Mouse (Mus musculus) ES-CJ7 (cell line): ENCODE measurements around the gene Pde8a.
"Not testable (repeated sequence)": the region's sequence is repeated elsewhere in the genome, so short reads cannot be mapped to it uniquely, and the experiment has no call there.

Experiments used
- DNase-seq: peaks from one replicate; pipeline ENCODE4 v3.0.0; 2011; ENCODE audit warnings: low read depth, low spot score

Gene Pde8a

DNA sequence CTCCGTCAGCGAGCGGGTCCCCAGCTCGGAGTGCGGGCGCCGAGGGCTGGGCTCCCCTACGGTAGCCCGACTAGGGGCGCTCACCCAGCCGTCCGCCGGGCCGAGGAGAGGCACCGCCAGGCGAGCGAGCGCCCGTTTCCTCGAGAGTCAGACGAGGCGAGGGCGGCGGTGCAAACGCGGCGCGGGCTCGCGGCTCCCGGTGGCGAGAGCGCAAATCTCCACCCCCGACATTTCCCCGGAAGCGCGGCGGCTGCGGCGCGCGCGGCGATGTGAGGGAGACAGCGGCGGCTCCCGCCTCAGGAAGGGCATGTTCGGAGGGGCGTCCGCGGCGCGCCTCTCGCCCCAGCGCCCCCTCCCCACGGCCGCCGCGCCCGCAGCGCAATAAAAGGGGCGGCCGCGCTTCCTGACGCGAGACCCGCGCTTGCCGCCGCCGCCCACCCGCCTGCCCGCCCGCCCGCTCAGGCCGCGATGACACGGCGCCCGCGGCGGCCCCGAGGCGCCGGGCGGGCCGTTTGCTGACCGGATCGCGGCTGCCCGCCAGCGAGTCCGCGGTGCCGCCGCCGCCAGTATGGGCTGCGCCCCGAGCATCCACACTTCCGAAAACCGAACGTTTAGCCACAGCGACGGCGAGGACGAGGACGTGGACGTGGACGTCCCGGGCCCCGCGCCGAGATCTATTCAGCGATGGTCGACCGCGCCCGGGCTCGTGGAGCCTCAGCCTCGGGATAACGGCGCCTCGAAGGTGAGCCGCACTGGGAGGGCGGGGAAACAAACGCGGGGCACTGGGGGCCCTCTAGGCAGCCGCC, at the start of gene Pde8a:
Gene Pde8a (plus strand): TSS at position 250 of the 806 bp plus-strand sequence.
- no peak for DNase-seq

DNA sequence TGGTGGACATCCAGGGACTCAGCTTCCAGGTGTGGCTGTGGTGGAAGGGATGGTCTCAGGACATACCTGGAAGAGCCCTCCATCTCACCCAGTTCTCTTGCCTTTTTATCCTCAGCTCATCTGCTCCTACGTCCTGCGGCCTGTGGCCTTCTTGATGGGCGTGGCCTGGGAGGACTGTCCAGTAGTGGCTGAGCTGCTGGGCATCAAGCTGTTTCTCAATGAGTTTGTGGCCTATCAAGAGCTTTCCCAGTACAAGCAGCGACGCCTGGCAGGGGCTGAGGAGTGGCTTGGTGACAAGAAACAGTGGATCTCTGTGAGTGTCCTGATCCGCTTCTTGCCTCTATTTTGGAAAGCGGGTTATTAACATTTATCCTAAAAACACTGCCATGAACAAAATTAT, 49.0 kb upstream of the Pde8a start:
- no peak for DNase-seq

DNA sequence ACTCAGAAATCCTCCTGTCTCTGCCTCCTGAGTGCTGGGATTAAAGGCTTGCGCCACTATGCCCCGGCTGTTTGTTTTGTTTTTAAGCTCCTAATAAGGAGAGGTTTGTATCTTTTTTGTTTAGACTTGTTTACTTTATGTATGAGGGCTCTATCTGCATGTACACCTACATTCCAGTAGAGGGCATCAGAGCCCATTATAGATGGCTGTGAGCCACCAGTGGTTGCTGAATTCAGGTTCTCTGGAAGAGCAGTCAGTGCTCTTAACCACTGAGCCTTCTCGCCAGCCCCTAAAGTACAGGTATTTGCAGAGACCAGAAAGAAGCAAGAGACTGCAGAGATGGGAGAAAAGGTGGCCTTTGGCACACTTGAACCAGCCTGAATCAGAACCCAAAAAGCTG, 46.3 kb upstream of the Pde8a start:
- DNase-seq, result peak; percentile 73

DNA sequence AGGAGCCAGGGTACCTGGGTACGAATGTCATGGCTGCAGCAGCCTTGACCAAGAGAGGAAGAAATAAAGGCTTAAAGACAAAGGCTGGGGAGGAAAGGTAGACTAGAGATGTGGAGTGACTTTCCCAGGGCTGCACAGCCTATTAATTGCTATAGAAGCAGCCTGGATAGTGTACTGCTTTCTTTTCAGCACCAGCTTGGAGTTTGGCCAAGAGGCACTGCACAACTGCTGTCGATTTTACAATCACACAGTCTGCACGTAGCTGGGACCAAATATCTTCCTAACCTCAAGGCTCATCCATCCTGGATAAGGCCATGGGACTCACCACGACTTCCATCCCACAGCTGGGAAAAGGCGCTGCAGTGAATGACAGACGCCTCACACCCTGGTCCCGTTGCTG, 44.0 kb upstream of the Pde8a start:
- DNase-seq, result no peak

DNA sequence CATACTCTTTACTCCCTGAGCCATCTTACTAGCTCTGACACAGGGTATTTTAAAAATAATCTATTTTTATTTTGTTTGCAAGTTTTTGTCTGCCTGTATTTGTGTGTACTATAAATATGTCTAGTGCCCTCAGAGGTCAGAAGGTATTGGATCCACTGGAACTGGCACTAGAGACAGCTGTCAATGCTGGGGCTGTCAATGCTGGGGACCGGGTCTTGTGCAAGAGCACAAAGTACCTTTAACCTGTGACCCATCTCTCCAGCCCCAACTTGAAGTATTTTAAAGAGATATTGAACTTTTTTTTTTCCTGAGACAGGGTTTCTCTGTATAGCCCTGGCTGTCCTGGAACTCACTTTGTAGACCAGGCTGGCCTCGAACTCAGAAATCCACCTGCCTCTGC, 39.5 kb upstream of the Pde8a start:
- no peak for DNase-seq

DNA sequence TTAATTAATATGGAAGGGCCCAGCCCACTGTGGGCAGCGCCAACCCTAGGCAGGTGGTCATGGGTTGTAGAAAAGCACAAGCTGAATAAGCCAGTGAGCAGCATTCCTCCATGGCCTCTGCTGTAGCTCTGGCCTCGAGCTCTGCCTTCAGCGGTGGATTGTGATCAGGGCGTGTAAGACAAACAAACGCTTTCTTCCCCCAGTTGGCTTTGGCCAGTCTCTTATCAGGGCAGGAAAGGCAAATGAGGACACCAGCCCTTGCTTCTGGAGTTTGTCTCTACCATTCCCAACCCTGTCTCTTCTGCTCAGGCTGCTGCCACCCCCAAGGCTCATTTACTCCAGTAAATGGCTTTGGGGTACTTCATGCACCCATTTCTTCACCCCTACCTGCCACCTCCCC, 38.7 kb upstream of the Pde8a start:
- DNase-seq, result no peak

DNA sequence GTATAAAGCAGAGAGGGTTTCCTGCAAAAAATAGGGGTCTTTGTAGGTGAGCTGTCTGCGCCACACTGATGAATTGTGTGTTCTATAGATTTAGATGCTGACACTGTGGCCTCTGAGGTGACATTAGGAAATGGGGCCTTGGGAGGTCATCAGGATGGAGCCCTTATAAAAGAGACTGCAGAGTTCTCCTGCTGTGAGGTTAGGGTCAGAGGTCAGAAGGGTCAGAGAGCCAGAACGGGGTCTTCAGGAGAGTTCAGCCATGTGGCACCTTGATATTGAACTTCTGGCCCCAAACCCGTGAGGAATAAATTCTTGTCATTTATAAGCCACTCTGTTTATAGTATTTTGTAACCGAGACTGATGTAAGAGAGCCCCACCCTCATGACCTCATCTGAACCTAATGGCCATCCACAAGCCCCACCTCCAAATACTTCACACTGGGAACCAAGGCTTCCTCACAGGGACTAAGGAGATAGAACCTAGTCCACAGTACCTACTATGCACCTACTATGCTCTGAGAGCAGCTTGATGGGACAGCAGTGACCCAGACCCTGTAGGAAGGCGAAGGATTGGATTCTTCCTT, 37.1 kb upstream of the Pde8a start:
- DNase-seq, result no peak

DNA sequence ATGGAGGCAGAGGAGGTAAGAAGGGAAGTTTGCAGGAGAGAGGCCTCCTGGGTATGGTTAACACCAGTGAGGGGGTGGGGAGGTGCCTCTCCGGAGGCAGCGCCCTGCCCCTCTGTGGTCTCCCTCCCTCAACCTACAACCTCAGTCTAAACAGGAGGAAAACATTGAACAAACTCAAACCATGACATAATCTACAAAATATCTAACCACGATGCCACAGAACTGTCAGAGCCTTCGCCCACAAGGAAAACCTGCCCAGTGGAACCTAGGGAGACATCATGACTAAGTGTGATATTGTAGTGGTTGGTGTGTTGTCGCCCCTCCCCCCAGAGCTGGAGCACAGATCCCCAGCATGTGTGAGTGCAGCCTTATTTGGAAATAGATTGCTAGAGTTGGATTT, 33.9 kb upstream of the Pde8a start:
- no peak for DNase-seq

DNA sequence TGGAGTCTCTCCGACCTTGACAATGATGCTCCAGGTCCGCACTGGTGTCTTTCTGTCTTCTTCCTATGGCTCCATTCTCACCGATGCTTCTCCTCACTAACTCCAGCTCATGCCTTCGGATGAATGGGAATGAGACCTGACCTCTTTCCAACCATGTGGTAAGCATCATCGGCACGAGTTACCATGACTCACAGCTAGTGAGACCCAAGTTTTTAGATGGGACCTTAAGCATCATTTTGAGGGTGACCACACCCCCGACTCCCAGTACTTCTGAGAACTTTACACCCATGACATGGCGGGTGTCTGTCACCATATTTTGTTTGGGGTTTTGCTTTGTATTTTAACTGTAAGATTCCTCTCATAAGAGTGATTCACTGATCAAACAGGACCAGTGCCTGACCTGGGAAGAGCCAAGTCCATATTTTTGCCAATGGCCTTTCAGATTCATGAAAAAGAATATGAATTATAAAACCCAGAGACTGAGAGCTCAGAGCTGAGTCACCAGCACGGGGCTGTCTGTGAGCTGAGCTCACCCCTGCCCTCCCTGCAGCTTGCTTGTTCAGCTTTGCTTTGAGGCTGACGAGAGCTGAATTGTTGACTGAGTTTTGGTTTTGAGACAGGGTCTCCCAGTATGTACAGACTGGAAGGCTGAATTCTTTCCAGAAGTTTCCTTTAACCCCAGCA, 30.8 kb upstream of the Pde8a start:
- no peak for DNase-seq

DNA sequence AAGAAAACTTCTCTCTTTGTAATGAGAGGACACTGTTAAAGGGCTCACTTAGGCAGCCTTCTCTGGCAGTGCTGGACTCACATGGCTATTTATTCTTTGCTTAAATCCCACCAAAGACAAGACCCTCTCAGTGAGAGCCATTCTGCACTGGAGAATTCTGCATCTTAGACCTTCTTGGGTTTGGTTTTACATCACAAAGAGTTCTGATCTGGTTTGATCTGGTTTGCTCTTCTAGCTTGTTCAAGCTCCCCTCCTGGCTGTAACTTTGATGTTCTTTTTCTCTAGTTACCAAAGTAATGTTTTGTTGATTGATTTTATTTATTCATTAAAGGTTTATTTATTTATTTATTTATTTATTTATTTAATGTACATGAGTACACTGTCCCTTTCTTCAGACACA, 30.2 kb upstream of the Pde8a start:
- DNase-seq, result peak; percentile 71

DNA sequence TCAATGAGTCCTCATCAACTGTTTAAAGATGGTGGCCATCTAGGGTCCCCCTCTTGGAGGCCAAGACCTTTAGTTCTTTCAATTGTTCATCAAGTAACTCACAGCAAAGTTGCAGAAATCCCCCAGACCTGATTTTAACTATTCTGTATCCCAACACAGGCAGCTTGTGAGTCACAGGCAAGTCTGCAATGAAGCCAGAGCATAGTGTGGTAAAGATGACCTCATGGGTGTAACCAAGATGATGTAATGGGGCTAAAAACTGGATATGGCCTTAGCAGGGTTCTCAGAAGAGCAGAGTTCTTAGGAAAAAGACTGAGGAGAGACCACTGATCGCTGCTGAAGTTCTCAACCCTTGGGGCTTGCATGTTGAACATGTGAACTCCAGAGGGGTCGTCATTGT, 29.3 kb upstream of the Pde8a start:
- DNase-seq, result no peak

DNA sequence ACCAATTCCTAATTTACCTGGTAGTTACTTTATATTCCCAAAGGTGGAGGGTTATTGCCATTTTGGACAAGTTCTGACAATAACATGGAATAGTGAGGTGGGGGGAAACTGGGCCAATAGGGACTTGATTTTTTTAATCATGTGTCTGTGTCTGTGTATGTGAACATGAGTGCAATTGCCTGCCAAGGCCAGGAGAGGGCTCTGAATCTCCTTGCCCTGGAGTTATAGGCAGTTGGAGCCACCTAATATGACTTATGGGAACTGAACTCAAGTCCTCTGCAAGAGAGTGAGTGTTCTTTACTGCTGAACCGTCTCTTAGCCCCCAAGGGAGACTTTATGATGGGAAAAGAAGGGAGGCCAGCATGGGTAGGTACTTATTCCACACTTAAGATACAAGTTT, 28.7 kb upstream of the Pde8a start:
- DNase-seq, result no peak

DNA sequence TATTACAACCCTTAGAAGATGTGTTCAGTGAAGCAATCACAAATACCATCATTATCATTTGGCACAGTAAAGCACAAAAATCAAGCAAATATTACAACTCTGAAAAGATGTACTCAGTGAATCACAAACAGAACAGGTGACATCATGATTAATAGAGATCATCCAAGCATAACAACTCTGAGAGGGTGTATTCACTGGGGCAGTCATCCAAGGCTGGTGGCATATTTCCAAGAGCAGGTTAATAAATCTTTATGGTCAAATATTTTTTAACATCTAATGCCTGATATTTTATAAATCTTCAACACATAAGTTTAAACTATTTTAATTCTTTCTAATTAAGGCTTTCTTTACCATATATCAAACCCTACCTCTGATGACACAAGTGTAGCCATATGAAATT, 27.4 kb upstream of the Pde8a start:
- DNase-seq, result not testable (repeated sequence)

DNA sequence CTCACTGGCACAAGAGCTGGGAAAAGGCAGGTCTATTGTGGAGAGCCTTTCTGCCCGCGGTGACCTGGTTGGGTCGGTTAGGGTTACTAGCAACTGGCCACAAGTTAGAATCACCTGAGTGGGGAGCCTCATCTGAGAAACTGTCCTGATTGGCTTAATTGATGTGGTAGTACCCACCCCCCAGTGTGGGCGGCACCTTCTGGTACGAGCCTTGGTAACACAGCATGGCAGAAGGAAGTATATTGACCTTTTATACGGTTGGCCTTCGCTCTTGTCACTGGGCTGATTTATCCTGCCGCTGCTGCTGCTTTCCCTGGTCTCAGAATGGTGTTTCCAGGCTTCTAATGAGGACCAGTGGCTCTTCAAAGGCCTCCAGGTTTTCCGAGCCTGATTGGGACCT, 24.2 kb upstream of the Pde8a start:
- no peak for DNase-seq

DNA sequence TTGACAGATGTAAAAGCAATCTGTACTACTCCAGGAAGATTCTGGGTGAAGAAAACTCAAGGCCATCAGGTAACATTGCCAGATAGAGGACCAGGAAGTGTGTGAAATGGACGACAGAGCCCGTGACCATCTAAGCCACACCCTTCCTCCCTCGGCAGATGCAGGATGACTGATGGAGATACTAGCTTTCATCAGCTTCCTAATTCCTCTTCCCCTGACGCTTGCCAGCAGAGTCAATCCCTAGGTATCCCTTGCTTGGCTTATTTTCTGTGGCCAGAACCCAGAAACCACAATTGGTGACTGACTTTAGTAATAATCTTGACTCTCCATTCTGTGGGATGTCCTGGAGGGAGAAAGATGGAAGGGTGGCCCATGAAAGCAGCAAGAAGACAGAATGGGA, 17.9 kb upstream of the Pde8a start:
- no peak for DNase-seq

DNA sequence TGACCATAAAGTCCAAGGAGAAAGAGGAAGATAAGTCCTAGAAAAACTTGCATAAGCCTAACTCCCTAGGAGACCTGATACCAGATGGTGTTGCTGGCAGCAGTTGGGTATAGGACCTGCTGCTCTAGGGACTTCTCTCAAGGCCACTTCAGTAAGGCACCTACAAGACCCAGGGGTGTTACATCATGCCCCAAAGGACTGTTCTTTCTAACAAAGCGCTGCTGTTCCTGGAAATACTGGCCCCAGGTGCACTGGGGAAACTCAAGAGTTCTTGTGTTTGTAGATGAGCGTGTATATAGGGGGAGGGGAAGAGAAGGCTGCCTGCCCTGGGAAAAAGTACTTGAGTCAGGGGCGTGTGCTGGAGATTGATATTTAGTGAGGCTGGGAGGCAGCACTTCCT, 16.6 kb upstream of the Pde8a start:
- no peak for DNase-seq

DNA sequence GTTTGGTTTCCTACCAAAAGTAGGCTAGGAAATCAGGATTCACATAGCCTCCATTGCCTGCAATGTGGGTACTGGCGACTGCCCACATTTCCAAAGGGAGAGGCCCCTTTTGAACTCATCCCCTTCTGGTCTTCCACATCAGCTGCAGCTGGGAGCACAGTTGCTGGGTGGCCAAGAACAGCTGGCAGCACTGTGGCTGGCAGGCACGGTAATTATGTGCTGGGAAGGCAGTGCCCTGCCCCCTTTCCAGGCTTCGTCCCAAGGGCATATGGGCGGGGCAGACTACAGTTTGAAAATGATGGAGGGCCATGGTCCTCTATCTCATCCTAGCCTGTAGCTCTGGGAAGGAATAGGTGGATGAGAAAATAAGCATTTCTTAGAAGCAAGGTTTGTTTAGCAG, 14.9 kb upstream of the Pde8a start:
- DNase-seq, result no peak

DNA sequence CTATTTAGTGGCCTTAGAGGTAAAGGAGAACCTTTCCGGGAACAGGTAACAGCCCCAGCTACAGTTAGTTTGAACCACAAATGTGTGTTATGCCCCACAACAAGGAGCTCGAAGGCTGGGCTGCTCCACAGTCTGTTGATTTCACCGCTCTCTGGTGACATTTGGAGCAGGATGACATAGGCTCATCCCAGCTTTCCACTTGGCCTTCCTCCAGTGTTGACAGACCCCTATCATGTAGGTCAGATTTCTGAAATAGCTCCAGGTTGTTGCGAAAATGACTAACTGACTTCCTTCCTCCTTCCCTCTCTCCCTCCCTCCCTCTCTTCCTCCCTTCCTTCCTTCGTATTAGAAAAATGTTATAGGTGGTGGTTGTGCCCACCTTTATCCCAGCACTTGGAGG, 14.3 kb upstream of the Pde8a start:
- DNase-seq, result no peak

DNA sequence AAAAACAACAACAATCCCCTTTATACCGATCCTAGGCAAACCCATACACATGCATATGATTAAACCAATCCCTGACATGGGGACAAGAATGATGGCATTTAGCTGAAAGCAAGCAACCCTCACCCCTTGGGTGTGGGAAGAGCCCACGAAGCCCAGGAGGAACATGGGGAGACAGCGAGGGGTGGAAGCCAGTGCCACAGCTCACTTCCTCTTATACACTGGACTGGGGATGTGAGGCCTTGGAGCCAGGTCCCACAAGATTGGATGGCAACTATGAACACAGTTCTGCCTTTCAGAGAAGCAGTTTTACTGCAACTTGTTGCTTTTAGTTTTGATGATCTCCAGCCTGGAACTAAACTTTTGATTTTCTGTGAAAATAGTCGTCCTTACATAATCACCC, 13.6 kb upstream of the Pde8a start:
- no peak for DNase-seq

DNA sequence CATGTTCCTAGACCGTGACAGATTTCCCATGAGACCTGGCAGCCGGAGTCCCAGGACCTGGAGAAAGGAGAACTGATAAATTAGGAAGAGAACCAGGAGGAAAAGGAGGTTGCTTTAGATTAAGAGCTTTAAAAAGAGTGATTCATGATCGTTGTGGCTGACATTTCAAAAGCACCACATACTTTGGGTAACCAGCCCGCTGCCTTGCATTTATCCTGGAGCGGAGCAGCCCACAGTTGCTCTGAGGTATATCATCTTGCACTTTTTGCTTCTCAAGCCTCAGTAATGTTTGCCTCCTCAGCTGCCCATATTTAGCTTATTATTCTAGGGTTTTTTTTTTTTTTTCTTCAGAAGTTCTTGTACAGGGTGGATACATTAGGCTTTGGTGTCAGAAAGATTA, 11.0 kb upstream of the Pde8a start:
- DNase-seq, result no peak

DNA sequence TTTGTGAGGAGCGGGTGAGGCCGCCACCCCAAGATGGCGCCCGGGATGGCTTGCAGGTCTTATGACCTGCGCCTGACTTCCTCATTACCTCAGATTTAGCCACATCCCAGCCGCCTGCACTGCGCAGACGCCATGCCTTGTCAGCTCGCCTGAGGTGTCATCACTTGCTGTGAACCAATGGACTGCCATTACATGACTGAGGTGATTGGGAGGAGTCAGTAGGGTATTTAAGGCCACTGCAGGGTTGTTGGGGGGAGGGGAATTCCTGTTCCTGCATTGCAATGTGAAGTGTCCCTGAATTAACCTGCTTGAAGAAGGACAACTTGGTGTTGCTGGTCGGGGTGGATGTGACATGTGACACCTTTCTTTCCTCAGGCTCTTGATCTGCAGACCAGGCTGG, 9.8 kb upstream of the Pde8a start:
- DNase-seq, result peak; percentile 81

DNA sequence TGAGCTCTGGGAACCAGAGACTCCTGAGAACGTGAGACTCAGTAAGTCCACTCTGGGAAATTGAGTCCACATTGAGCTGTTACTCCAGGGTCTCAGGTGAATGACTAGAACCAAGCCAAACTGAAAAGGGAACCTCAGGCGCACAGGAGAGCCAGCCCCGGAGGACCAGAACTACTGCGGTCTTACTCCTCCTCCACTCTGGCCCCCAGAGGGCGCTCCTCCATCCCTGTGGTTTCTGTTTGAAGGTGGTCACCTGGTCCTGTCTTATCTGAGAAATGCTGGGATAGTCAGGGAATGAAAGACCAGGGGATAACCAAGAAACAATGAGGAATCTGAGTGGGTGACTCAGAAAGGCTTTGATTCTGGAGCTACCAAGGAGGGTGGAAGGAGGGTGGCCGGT, 4.5 kb upstream of the Pde8a start:
- peak; percentile 80 for DNase-seq
